Mouse (Mus musculus) small intestine, adult 2 months (tissue): ENCODE data around the gene Mpl.

ENCODE experiments used
- CTCF ChIP-seq: fragments of 200-500 bp; IDR thresholded peaks from 2 replicates; pipeline ENCODE4 v1.5.1; 2012; ENCODE audit warnings: low read depth, mild to moderate bottlenecking, control low read depth, inconsistent platforms, low read length, moderate library complexity, mixed read lengths; ENCODE audit not compliant: insufficient replicate concordance, insufficient read length; ENCODE audit errors: extremely low read depth
- POLR2A ChIP-seq: fragments of 200-500 bp; IDR thresholded peaks from 2 replicates; pipeline ENCODE4 v1.6.1; 2012; ENCODE audit warnings: low read depth, mild to moderate bottlenecking, control low read depth, inconsistent platforms, low read length, moderate library complexity

DNA sequence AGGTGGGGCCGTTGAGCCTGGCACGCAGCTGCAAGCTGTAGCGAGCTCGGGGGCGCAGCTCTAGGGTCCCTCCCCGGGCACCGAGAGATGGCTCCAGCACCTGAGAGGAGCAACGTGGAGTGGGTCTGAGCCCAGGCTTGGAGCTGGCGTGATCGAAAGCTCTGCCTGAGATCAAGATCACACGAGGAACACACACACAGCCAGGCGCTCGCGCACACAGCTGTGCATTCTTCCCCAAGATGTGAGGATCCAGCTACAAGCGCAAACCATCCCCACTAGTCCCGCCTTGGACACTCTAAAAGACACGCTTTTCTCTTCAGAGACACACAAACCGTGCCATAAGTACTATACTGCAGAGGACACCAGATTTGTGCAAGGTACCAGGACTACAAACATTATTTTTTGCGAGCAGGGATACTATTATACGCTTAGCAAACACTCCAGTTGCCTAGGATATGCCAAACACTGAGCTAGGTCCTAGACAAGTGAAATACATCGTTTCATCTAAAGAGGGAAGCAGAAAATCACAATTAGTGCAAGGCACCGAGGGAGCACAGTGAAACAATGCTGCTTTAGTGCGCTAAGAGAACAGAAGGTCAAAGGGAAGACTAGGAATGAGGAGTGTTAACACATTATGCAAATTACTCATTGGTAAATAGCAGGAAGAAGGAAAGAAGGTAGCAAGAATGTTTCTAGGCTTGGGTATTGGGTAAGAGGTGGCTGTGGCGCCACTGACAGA, 10.7 kb downstream of the Mpl start:
- TF ChIP-seq POLR2A (no peak), CTCF (no peak)
